Mouse (Mus musculus) midbrain, embryonic 16.5 days (tissue): ENCODE data around the gene Casp4. TPM values are rescaled to one million over a fixed set of nuclear protein-coding genes. Genes with fewer than 3 reads are reported as not detected.

Experiments used
- ATAC-seq: fragments of 200-750 bp; cut with Nextera tagmentation; 2 replicates; pipeline ENCODE4 v1.8.0; 2017; ENCODE audit warnings: moderate TSS enrichment
- H3K27ac ChIP-seq: fragments of 300-500 bp; sonication (generic); 2 replicates; pipeline ENCODE4 v1.5.1; 2014; ENCODE audit warnings: mild to moderate bottlenecking, low read length, mixed read lengths
- H3K27me3 ChIP-seq: fragments of 300-500 bp; sonication (generic); 2 replicates; pipeline ENCODE4 v1.6.1; 2014; ENCODE audit warnings: low read depth, low read length, mixed read lengths; ENCODE audit not compliant: control insufficient read depth, insufficient read depth
- H3K36me3 ChIP-seq: fragments of 300-500 bp; sonication (generic); 2 replicates; pipeline ENCODE4 v1.6.1; 2014; ENCODE audit warnings: mild to moderate bottlenecking, low read length, moderate library complexity, mixed read lengths; ENCODE audit not compliant: control insufficient read depth, insufficient read depth
- H3K4me1 ChIP-seq: fragments of 300-500 bp; sonication (generic); 2 replicates; pipeline ENCODE4 v1.6.1; 2014; ENCODE audit warnings: mild to moderate bottlenecking, low read length, mixed read lengths; ENCODE audit not compliant: control insufficient read depth, insufficient read depth
- H3K4me2 ChIP-seq: fragments of 300-500 bp; sonication (generic); 2 replicates; pipeline ENCODE4 v1.6.1; 2014; ENCODE audit warnings: mild to moderate bottlenecking, low read length, mixed read lengths
- H3K4me3 ChIP-seq: fragments of 300-500 bp; sonication (generic); 2 replicates; pipeline ENCODE4 v1.5.1; 2014; ENCODE audit warnings: low read depth, mild to moderate bottlenecking, low read length, moderate library complexity, mixed read lengths
- H3K9ac ChIP-seq: fragments of 300-500 bp; sonication (generic); 2 replicates; pipeline ENCODE4 v1.6.1; 2014; ENCODE audit warnings: low read depth, low read length, mixed read lengths
- H3K9me3 ChIP-seq: fragments of 300-500 bp; sonication (generic); replicated peaks from 2 replicates; pipeline ENCODE4 v1.6.1; 2014; ENCODE audit warnings: mild to moderate bottlenecking, low read length, mixed read lengths; ENCODE audit not compliant: control insufficient read depth, poor library complexity, severe bottlenecking
- WGBS: fragments of 180-500 bp; shearing (Covaris S2); extraction: QIAGEN DNeasy Blood & Tissue Kit; methylation state at CpG from one replicate; pipeline ENCODE4 v1.1.7; 2014; 5-methylcytosine and 5-hydroxymethylcytosine counted together
- polyA plus RNA-seq: library from polyadenylated mRNA; unstranded; fragments of >200 nt; fragmentation: Nextera tagmentation; extraction: Ambion mirVana; gene quantifications from 2 replicates; pipeline ENCODE4 v1.2.1, GENCODE M21; 2015

Gene Casp4
- 0.21 and 0.46 TPM in 2 replicates for polyA plus RNA-seq

DNA sequence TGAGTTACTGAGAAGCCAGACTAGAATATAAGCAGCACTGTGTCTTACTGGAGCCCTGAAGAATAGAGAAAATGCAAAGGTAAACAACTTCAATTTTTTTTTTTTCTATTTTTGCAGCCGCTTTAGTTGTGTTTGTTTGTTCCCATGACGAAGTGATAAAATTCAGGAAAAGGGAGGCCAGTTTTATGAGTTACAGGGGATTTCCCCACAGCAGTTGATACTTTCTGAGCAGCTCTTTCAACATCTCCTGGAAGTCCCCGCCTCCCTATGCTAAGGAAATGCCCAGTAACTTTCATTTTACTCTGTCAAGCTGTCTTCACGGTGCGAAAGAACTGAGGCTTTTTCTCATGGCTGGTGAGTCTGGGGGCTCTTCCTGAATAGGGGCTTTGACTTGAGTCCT, at the start of gene Casp4:
TSS of gene Casp4 (plus strand) at position 268 of the 400 bp plus-strand sequence.
- H3K27me3 ChIP-seq: no peaks in the 10 kb centered on the region
- no peak within 1 kb of the TSS for H3K4me2 ChIP-seq
- H3K4me1 ChIP-seq: no peaks in the 10 kb centered on the region
- 78% methylated on average over 5 of the region's 5 CpGs for WGBS
- H3K36me3 ChIP-seq: no peaks in the 10 kb centered on the region
- no peaks in the 10 kb centered on the region for H3K9me3 ChIP-seq
- H3K27ac ChIP-seq: no peak within 1 kb of the TSS
- H3K4me3 ChIP-seq: no peak within 1 kb of the TSS
- no peak for ATAC-seq
- H3K9ac ChIP-seq: no peak within 1 kb of the TSS

DNA sequence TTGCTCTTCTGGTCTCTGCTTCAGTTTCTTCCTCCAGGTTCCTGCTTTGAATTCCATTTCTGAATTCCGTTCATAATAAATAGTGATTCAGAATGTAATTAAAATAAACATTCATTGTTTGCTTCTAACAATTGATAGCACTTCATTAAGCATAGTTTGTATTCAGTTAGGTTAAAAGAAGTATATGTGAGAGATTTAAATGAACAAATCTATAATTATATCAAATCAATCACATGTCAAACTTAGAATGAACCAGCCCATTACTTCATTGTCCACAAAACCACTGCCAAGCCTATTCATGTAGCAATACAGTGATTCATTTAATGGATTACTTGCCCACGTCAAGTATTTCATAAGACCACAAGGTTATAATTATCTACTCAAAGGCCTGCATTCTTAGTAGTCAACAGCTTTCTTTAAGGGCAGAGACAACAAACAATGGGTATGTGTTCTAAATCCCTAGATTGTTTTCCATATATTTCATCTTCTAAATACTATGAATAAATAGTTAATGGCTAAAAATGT, 44.6 kb upstream of the Casp4 start:
- H3K36me3 ChIP-seq: no peaks in the 10 kb centered on the region
- WGBS: 76% methylated on average over 2 of the region's 2 CpGs
- no peak for ATAC-seq
- no peak overlapping the region for H3K4me2 ChIP-seq
- no peaks in the 10 kb centered on the region for H3K4me1 ChIP-seq
- H3K4me3 ChIP-seq: no peak overlapping the region
- H3K27me3 ChIP-seq: no peaks in the 10 kb centered on the region
- no peaks in the 10 kb centered on the region for H3K9me3 ChIP-seq
- no peak overlapping the region for H3K27ac ChIP-seq
- no peak overlapping the region for H3K9ac ChIP-seq

DNA sequence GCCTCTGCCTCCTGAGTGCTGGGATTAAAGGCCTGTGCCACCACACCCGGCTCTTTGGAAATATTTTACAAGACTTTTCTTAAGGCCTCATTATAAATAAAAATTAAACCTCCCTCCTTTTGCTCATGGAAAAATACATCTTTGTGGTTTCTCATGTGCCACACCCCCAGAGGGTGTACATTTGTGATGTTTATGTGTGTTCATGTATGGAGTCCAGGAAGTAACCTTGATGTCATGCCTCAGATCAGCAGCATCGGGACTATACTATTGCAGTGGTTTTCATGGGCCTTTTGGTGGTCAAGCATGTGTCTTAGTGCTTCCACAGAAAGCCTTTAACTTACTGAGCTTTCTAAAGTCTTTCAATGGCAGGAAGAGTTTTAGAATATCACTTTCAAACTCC, 38.4 kb upstream of the Casp4 start:
- no peak overlapping the region for H3K9ac ChIP-seq
- H3K27ac ChIP-seq: no peak overlapping the region
- no peak overlapping the region for H3K4me3 ChIP-seq
- H3K27me3 ChIP-seq: no peaks in the 10 kb centered on the region
- no peaks in the 10 kb centered on the region for H3K36me3 ChIP-seq
- H3K9me3 ChIP-seq: no peaks in the 10 kb centered on the region
- no peaks in the 10 kb centered on the region for H3K4me1 ChIP-seq
- 87% methylated on average over 2 of the region's 2 CpGs for WGBS
- ATAC-seq: no peak
- no peak overlapping the region for H3K4me2 ChIP-seq

DNA sequence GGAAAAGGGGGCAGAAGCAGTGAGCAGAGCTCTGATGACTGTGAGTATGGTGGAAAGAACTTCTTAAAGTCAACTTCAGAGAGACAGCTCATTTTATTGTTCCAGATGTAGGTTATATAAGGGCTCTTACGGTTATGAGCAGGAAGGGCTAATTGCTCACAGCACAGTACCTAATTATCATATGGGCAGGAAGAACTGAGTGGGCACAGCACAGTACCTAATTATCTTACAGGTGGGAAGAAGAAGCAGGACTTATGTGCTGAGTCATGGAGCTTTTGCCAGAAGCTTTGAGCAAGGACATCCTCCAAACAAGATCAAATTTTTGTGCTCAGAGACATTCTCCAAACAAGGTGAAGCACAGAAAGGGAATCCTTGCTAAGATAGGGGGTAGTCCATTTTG, 37.7 kb upstream of the Casp4 start:
- no peak overlapping the region for H3K4me3 ChIP-seq
- ATAC-seq: no peak
- no peaks in the 10 kb centered on the region for H3K4me1 ChIP-seq
- 83% methylated on average over 1 of the region's 1 CpGs for WGBS
- H3K27me3 ChIP-seq: no peaks in the 10 kb centered on the region
- H3K4me2 ChIP-seq: no peak overlapping the region
- H3K9ac ChIP-seq: no peak overlapping the region
- H3K27ac ChIP-seq: no peak overlapping the region
- no peaks in the 10 kb centered on the region for H3K36me3 ChIP-seq
- no peaks in the 10 kb centered on the region for H3K9me3 ChIP-seq

DNA sequence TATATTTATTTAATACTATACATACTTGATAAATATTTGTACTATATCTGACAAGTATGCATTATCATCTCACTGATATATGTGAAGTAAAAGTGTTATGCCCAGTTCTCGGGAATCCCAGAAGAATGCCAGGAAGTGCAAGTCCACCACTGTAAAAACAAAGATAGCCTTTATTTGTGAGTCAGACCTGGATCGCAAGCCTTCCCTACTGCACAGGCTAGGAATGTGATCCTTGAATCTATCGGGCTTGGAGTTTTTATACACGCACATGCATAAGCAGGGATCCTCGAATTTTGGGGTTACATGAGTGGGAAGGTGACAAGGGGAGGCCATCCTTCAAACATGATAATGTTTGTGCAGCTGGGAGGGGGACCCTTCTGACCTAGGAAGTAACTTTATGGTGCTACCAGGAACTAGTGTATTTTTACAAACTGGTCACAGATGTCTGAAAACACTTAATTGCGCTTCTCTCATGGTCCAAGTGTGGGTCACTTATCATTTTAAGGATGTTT, 37.2 kb upstream of the Casp4 start:
- Histone ChIP-seq H3K4me2 (no peak overlapping the region), H3K36me3 (no peaks in the 10 kb centered on the region), H3K9ac (no peak overlapping the region), H3K4me1 (no peaks in the 10 kb centered on the region), H3K9me3 (no peaks in the 10 kb centered on the region), H3K27ac (no peak overlapping the region), H3K4me3 (no peak overlapping the region), H3K27me3 (no peaks in the 10 kb centered on the region)
- whole genome bisulfite sequencing: 91% methylated on average over 6 of the region's 6 CpGs
- ATAC-seq: no peak

DNA sequence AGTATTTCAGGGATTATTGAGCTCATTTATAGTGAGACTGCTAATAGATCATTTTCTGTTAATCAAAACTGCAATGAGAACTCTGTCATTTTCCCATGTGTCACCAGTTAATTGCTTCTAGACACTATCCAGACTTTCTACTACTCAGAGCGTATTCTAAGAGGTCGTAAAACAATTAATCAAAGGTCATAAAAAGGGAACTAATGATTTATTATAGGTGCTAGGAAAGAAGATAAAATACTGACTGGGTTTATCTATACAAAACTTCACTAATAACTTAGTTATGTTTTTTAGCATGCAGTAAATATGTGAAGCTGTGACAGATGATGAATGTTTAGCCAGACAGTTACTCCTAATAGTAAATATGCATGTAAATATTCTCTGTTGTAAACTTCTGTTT, 22.6 kb upstream of the Casp4 start:
- H3K4me1 ChIP-seq: no peaks in the 10 kb centered on the region
- no peaks in the 10 kb centered on the region for H3K36me3 ChIP-seq
- no peak for ATAC-seq
- H3K4me2 ChIP-seq: no peak overlapping the region
- H3K4me3 ChIP-seq: no peak overlapping the region
- H3K9ac ChIP-seq: no peak overlapping the region
- 91% methylated on average over 2 of the region's 2 CpGs for whole genome bisulfite sequencing
- H3K27me3 ChIP-seq: no peaks in the 10 kb centered on the region
- H3K27ac ChIP-seq: no peak overlapping the region
- no peaks in the 10 kb centered on the region for H3K9me3 ChIP-seq

DNA sequence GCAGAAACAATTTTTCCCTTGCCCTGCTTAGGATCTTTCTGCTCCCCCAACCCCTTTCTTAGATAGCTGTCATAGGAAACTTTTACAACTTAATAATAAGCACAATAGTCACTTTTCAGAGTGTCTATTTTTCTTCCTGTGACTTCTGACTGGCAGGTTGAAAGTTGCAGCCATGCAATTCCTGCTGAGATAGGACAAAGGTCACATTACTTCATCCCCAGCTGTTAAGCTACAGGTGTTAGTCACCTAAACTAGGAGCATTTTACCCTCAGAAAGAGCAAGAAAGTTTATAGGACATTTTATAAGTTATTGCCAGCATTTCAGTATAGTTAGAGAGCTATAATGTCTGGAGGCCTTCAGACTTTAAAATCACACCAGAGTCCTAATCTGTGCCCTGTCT, 22.0 kb upstream of the Casp4 start:
- Histone ChIP-seq H3K27me3 (no peaks in the 10 kb centered on the region), H3K9ac (no peak overlapping the region), H3K36me3 (no peaks in the 10 kb centered on the region), H3K9me3 (no peaks in the 10 kb centered on the region), H3K4me3 (no peak overlapping the region), H3K4me1 (no peaks in the 10 kb centered on the region), H3K4me2 (no peak overlapping the region), H3K27ac (no peak overlapping the region)
- no peak for ATAC-seq

DNA sequence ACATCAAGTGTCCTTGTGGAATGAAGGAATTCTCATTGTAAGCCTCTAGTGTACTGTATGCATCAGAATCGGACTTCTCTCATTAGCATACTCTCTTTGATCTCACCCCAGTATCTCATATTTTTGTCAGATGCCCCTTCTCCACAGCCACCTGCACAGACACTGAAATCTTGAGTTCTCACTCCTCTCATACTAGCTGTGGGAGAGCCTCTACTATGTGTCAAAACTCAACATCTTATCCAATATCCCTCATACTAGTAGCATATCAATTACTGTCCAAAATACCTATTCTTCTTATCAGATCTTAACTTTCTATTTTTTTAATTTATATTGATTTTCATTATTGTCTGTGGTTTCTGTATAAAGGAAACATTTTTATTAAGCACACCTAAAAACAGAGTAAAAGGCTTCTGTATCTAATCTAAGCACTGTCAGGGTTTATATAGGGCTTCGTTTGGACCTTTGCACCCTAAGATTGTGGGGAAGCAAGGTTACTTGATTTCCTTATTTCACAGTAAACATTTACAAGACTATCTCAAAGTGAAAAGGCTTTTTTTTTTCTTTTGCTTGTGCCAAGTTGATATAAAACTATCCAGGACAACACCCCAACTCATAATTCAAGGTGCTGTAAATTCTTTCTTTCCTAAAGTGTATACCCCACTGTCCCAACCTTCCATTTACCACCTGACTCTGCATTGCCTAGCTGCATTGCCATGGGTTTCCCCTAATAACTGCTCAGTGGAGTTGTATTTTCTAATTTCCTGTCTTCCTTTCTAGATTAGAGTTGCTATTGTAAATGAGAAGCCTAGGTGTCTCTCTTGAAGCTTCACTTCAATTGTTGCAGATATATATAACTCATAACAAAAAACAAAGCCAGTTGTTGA, 12.0 kb upstream of the Casp4 start:
- ATAC-seq: no peak

DNA sequence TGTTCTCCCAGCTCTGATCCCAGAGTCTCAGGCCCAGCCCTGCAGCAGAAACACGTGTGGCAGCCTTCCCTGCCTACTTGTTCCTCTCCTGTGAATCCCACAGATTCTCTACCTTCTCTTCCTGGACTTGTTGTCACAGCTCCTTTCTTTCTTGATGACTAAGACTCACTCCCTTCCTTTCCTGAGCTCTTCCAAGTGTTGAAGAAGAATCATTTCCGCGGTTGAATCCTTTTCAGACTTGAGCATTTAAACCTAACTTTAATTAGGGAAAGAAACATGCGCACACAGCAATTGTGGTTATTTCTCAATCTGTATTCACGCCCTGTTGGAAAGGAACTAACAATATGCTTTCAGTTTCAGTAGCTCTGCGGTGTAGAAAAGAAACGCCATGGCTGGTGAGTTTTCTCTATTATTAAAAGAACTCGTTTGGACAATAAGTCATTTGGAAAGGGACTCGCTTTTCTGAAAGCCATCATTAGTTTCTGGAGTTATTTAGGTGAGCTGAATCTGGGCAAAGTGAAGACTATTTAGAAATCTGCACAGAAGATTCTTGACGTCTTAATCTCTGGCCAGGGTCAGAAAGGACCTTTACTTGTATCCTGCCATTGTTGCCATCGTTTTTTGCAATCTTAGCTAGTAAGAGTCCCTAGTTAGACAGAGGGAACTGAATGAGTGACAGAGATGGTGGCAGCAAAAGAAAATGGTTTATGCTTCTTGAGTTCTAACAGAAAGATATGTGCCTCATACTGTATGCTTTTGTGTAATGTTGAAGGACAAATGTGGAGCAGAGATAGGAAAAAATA, 10.1 kb upstream of the Casp4 start, which contains the start of gene Casp1:
TSS of gene Casp1 (plus strand) at position 189 of the 803 bp plus-strand sequence.
- no peaks in the 10 kb centered on the region for H3K9me3 ChIP-seq
- ATAC-seq: no peak
- H3K4me2 ChIP-seq: no peak within 1 kb of the TSS

More for the DNA sequence above, 12.0 kb upstream of the Casp4 start:
- Histone ChIP-seq H3K27ac (no peak overlapping the region), H3K4me3 (no peak overlapping the region), H3K4me2 (no peak overlapping the region), H3K9me3 (no peaks in the 10 kb centered on the region), H3K9ac (no peak overlapping the region), H3K27me3 (no peaks in the 10 kb centered on the region), H3K36me3 (no peaks in the 10 kb centered on the region), H3K4me1 (no peaks in the 10 kb centered on the region)
- WGBS: 80% methylated on average over 2 of the region's 2 CpGs

More for the DNA sequence above, 10.1 kb upstream of the Casp4 start, which contains the start of gene Casp1:
- Histone ChIP-seq H3K4me1 (no peaks in the 10 kb centered on the region), H3K27ac (no peak within 1 kb of the TSS), H3K27me3 (no peaks in the 10 kb centered on the region), H3K9ac (no peak within 1 kb of the TSS), H3K36me3 (no peaks in the 10 kb centered on the region), H3K4me3 (no peak within 1 kb of the TSS)
- 63% methylated on average over 11 of the region's 11 CpGs for WGBS
